Mouse (Mus musculus): ENCODE results near the gene Cacnb3. TPM values are rescaled to one million over a fixed set of nuclear protein-coding genes. Genes with fewer than 3 reads are reported as not detected.
"Not testable (repeated sequence)": the region's sequence is repeated elsewhere in the genome, so short reads cannot be mapped to it uniquely, and the experiment has no call there.

Gene Cacnb3
- total RNA-seq (2014; rRNA removed) (0.27 and 0.28 TPM in 2 replicates), polyA plus RNA-seq (2012; rRNA removed) (0.75 and 0.86 TPM in 2 replicates)

- no peaks in the 10 kb centered on the region for H3K4me1 ChIP-seq (ENCODE audit: control insufficient read depth, insufficient read depth, low read length)
- WGBS = 62% methylated on average over 4 of the region's 4 CpGs
- no peak within 1 kb of the TSS for H3K4me3 ChIP-seq (ENCODE audit: insufficient read depth, low read depth, low read length)
These were observed at the start of gene Cacnb3 for GRCm38 (mm10) chr15:98630540-98630939. Gene Cacnb3 (plus strand): TSS chr15:98630840.

GRCm38 (mm10) chr15:98582410-98582809, 48.2 kb upstream of the Cacnb3 start:
- 43% methylated on average over 8 of the region's 8 CpGs for WGBS
- Histone ChIP-seq H3K27ac (replicated peaks; ENCODE audit: insufficient read depth, low read depth, low read length) (no peak overlapping the region), H3K27me3 (ENCODE audit: control insufficient read depth, insufficient read depth, low read length) (no peaks in the 10 kb centered on the region), H3K9ac (ENCODE audit: low read depth, low read length) (no peak overlapping the region), H3K36me3 (ENCODE audit: control insufficient read depth, insufficient read depth, low read length) (no peaks in the 10 kb centered on the region), H3K4me3 (ENCODE audit: insufficient read depth, low read depth, low read length) (no peak overlapping the region), H3K79me2 (ENCODE audit: control insufficient read depth, insufficient read depth, low read length) (no peaks in the 10 kb centered on the region), H3K4me1 (ENCODE audit: control insufficient read depth, insufficient read depth, low read length) (no peaks in the 10 kb centered on the region)
- TF ChIP-seq POLR2A (IDR thresholded peaks at IDR 0.05; ENCODE audit: extremely low read depth, insufficient read depth, low read length) (no peak), CTCF (IDR thresholded peaks at IDR 0.05; ENCODE audit: low read depth, low read length) (no peak)
- peak; percentile 46 for DNase-seq (ENCODE audit: extremely low read depth, low read depth, low spot score)

More at GRCm38 (mm10) chr15:98630540-98630939, at the start of gene Cacnb3:
- H3K9ac ChIP-seq (ENCODE audit: low read depth, low read length) = no peak within 1 kb of the TSS
- no peaks in the 10 kb centered on the region for H3K36me3 ChIP-seq (ENCODE audit: control insufficient read depth, insufficient read depth, low read length)
- no peak for DNase-seq (ENCODE audit: extremely low read depth, low read depth, low spot score)
- TF ChIP-seq CTCF (IDR thresholded peaks at IDR 0.05; ENCODE audit: low read depth, low read length) (no peak), POLR2A (IDR thresholded peaks at IDR 0.05; ENCODE audit: extremely low read depth, insufficient read depth, low read length) (no peak)
- H3K79me2 ChIP-seq (ENCODE audit: control insufficient read depth, insufficient read depth, low read length) = no peaks in the 10 kb centered on the region
- H3K27me3 ChIP-seq (ENCODE audit: control insufficient read depth, insufficient read depth, low read length) = peaks cover 31% of the 10 kb centered on the region
- no peak within 1 kb of the TSS for H3K27ac ChIP-seq (replicated peaks; ENCODE audit: insufficient read depth, low read depth, low read length)

GRCm38 (mm10) chr15:98582996-98583395, 47.6 kb upstream of the Cacnb3 start:
- Histone ChIP-seq H3K79me2 (ENCODE audit: control insufficient read depth, insufficient read depth, low read length) (no peaks in the 10 kb centered on the region), H3K9ac (ENCODE audit: low read depth, low read length) (no peak overlapping the region), H3K27ac (replicated peaks; ENCODE audit: insufficient read depth, low read depth, low read length) (no peak overlapping the region), H3K36me3 (ENCODE audit: control insufficient read depth, insufficient read depth, low read length) (no peaks in the 10 kb centered on the region), H3K27me3 (ENCODE audit: control insufficient read depth, insufficient read depth, low read length) (no peaks in the 10 kb centered on the region), H3K4me1 (ENCODE audit: control insufficient read depth, insufficient read depth, low read length) (no peaks in the 10 kb centered on the region), H3K4me3 (ENCODE audit: insufficient read depth, low read depth, low read length) (no peak overlapping the region)
- TF ChIP-seq CTCF (IDR thresholded peaks at IDR 0.05; ENCODE audit: low read depth, low read length) (no peak), POLR2A (IDR thresholded peaks at IDR 0.05; ENCODE audit: extremely low read depth, insufficient read depth, low read length) (no peak)
- 85% methylated on average over 8 of the region's 8 CpGs for WGBS
- DNase-seq (ENCODE audit: extremely low read depth, low read depth, low spot score) = no peak

- Histone ChIP-seq H3K79me2 (ENCODE audit: control insufficient read depth, insufficient read depth, low read length) (no peaks in the 10 kb centered on the region), H3K27ac (replicated peaks; ENCODE audit: insufficient read depth, low read depth, low read length) (no peak overlapping the region), H3K27me3 (ENCODE audit: control insufficient read depth, insufficient read depth, low read length) (no peaks in the 10 kb centered on the region), H3K4me1 (ENCODE audit: control insufficient read depth, insufficient read depth, low read length) (no peaks in the 10 kb centered on the region), H3K36me3 (ENCODE audit: control insufficient read depth, insufficient read depth, low read length) (no peaks in the 10 kb centered on the region), H3K4me3 (ENCODE audit: insufficient read depth, low read depth, low read length) (no peak overlapping the region), H3K9ac (ENCODE audit: low read depth, low read length) (no peak overlapping the region)
- peak; percentile 28 for DNase-seq (ENCODE audit: extremely low read depth, low read depth, low spot score)
- TF ChIP-seq POLR2A (IDR thresholded peaks at IDR 0.05; ENCODE audit: extremely low read depth, insufficient read depth, low read length) (no peak), CTCF (IDR thresholded peaks at IDR 0.05; ENCODE audit: low read depth, low read length) (no peak)
- WGBS = 52% methylated on average over 7 of the region's 7 CpGs
These were observed 45.2 kb upstream of the Cacnb3 start for GRCm38 (mm10) chr15:98585421-98585820.

- not testable (repeated sequence) for H3K36me3 ChIP-seq (ENCODE audit: control insufficient read depth, insufficient read depth, low read length); H3K27ac ChIP-seq (replicated peaks; ENCODE audit: insufficient read depth, low read depth, low read length); H3K9ac ChIP-seq (ENCODE audit: low read depth, low read length); H3K4me1 ChIP-seq (ENCODE audit: control insufficient read depth, insufficient read depth, low read length); H3K27me3 ChIP-seq (ENCODE audit: control insufficient read depth, insufficient read depth, low read length); H3K79me2 ChIP-seq (ENCODE audit: control insufficient read depth, insufficient read depth, low read length); H3K4me3 ChIP-seq (ENCODE audit: insufficient read depth, low read depth, low read length); DNase-seq (ENCODE audit: extremely low read depth, low read depth, low spot score)
- WGBS = 81% methylated on average over 9 of the region's 9 CpGs
These were observed 44.5 kb upstream of the Cacnb3 start for GRCm38 (mm10) chr15:98586141-98586540.

- no peak overlapping the region for H3K9ac ChIP-seq (ENCODE audit: low read depth, low read length)
- H3K4me1 ChIP-seq (ENCODE audit: control insufficient read depth, insufficient read depth, low read length) = 0 out of 2 replicates have a peak, but pooled peaks cover 3% of the 10 kb centered on the region
- peaks cover 3% of the 10 kb centered on the region; the same call in 1 of the 2 replicates for H3K36me3 ChIP-seq (ENCODE audit: control insufficient read depth, insufficient read depth, low read length)
- 88% methylated on average over 11 of the region's 11 CpGs for WGBS
- H3K4me3 ChIP-seq (ENCODE audit: insufficient read depth, low read depth, low read length) = no peak overlapping the region
- TF ChIP-seq POLR2A (IDR thresholded peaks at IDR 0.05; ENCODE audit: extremely low read depth, insufficient read depth, low read length) = no peak
- TF ChIP-seq CTCF (IDR thresholded peaks at IDR 0.05; ENCODE audit: low read depth, low read length) = no peak
- DNase-seq (ENCODE audit: extremely low read depth, low read depth, low spot score) = no peak
- H3K79me2 ChIP-seq (ENCODE audit: control insufficient read depth, insufficient read depth, low read length) = no peaks in the 10 kb centered on the region
- H3K27ac ChIP-seq (replicated peaks; ENCODE audit: insufficient read depth, low read depth, low read length) = no peak overlapping the region
- no peaks in the 10 kb centered on the region for H3K27me3 ChIP-seq (ENCODE audit: control insufficient read depth, insufficient read depth, low read length)
These were observed 42.9 kb upstream of the Cacnb3 start for GRCm38 (mm10) chr15:98587751-98588150.

Data from liver, adult 2 months (tissue).